Mouse (Mus musculus) stomach, postnatal 0 days (tissue): ENCODE measurements around the gene Socs7.

Experiments used
- CTCF ChIP-seq: IDR thresholded peaks from 2 replicates; pipeline ENCODE4 v1.5.1; 2016; ENCODE audit warnings: antibody characterized with exemption, low read depth, mild to moderate bottlenecking, moderate library complexity
- EP300 ChIP-seq: optimal IDR thresholded peaks from 2 replicates; pipeline ENCODE3; 2016; ENCODE audit warnings: antibody characterized with exemption

DNA sequence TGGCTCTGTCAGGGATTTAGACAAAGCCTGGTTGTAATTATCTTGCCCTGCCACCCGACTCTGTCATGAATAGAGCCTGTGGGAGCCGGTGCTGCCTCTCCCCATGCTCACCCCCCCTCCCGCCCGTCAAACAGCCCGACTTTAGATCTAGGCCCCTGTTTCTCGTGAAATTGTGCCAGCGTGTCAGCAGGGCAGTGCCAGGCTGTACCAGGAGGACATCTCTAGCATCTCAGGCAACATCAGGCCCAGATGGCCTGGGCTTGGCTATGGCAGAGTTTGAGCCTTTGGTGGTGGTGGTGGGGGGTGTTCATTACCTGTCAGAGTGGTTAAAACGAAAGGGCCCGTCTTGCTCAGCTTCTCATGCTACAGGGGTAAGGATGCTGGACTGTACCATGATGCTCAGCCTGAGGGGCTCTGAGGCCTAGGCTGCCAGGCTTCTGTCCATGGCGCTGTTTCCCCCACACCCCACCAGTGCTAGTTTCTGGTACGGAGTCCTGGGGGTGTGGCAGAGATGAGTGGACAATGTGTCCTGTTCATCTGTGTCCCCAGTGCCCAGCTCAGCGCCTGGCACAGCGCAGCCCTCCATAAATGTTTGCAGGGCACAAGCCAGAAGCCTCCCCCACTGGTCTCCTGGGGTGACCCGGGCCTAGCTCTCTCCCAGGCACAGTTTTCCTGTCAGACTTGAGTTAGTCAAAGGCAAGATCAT is 56.6 kb downstream of the Socs7 start:
- TF ChIP-seq CTCF = no peak
- no peak for TF ChIP-seq EP300
